Mouse (Mus musculus) ES-E14 (cell line): ENCODE results near the gene Map3k10.

ENCODE experiments used
- CHD2 ChIP-seq: IDR thresholded peaks from 2 replicates; pipeline ENCODE4 v1.6.1; 2014; ENCODE audit warnings: mild to moderate bottlenecking, low read depth, low read length, inconsistent platforms
- ZC3H11A ChIP-seq: IDR thresholded peaks from 2 replicates; pipeline ENCODE4 v1.6.1; 2012; ENCODE audit warnings: low read depth, mild to moderate bottlenecking, inconsistent platforms, low read length, borderline replicate concordance
- ZNF384 ChIP-seq: IDR thresholded peaks from 2 replicates; pipeline ENCODE4 v1.6.1; 2012; ENCODE audit warnings: low read depth, low read length, inconsistent platforms

GRCm38 (mm10) chr7:27606481-27607254 is 67.7 kb downstream of the Map3k10 start:
- TF ChIP-seq ZC3H11A (no peak), ZNF384 (no peak), CHD2 (no peak)
